Mouse (Mus musculus) urinary bladder, postnatal 14 days (tissue): Measurements from ENCODE around the gene Ankrd34b.
A peak's percentile ranks its signal among the peaks of the same experiment; 100 is the strongest.

Source experiments
- DNase-seq: peaks from one replicate; pipeline ENCODE4 v3.0.0; 2021; ENCODE audit warnings: low spot score

Gene Ankrd34b

GRCm38 (mm10) chr13:92425758-92426264, at the start of gene Ankrd34b:
TSS of gene Ankrd34b (plus strand) at chr13:92425896.
- peak; percentile 13 for DNase-seq

DNA sequence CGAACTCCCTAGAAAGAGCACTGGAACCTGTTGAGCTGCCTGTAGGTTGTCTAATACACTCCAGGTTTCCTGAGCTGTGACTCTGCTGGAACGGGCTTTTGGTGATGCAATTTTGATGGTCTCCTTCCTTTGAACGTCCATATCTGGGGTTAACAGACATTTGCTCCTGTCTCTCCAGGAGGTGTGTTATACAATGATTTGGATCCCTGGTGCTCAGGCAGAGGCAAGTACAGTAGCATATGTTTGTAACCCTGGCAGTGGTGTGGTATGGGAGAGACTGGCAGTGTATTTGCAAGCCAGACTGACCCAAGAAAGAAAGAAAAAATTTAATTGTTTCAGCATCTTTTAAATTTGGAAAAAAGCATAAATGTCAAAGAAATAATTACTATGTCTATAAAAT, 38.3 kb upstream of the Ankrd34b start:
- DNase-seq = no peak

GRCm38 (mm10) chr13:92393047-92393661, 32.5 kb upstream of the Ankrd34b start:
- DNase-seq = no peak

DNA sequence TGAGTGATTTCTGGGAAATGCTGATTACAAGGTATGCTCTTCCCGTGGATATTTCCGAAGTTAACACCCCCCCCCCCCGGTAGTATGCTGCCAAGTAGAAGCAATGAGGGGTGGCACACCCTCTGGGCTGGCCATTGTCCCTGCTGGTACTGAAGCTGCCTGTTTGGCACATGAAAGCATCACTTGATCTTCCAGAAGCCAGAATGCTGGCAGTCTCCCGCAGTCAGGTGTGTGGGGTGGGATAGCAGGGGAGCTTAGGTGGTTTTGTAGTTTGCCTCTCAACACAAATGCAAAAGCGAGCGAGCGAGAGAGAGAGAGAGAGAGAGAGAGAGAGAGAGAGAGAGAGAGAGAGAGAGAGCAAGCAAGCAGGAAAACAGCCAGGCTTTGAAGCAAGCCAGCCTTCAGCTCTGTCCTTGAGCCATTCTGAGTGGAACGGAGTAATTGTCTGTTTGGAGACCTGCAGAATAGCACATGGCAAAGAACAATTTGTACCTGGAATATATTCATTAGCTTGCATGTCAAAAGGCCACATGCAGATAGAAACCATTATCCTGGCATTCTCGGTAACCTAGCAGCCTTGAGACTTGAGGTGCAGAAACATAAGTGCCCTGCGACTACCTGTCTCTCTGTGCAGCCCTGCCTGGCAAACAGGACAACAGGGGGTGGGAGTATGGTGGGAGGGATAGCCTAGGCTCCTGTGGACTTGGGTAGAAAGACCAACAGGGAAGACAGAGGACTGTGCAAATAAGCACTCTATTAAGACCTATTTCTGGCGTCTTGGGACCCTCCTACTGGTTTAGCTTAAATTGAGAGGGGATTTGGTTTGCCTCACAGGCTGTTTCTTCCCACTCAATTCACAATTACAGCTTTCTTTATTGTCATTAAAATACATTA, 27.0 kb upstream of the Ankrd34b start:
- no peak for DNase-seq

- no peak for DNase-seq
These were observed 23.6 kb upstream of the Ankrd34b start for GRCm38 (mm10) chr13:92402063-92402462.

DNA sequence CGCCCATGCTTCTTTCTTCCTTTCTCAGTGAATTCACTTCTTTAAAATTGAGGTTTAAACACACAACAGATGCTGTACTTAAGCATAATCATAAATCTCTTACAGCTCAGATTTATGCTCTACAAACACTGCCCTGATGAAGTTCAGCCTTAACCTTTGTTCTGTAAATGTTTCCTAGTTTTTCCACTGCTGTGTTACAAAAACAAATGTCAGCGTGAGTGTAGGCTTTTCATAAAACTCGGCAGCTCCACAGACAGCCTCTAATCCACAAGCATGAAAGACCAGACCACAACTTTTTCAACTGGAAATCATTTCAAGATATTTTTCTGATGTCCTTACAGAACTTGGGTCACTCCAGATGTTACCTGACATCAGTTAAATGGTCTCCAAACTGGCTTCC, 22.2 kb upstream of the Ankrd34b start:
- no peak for DNase-seq

DNA sequence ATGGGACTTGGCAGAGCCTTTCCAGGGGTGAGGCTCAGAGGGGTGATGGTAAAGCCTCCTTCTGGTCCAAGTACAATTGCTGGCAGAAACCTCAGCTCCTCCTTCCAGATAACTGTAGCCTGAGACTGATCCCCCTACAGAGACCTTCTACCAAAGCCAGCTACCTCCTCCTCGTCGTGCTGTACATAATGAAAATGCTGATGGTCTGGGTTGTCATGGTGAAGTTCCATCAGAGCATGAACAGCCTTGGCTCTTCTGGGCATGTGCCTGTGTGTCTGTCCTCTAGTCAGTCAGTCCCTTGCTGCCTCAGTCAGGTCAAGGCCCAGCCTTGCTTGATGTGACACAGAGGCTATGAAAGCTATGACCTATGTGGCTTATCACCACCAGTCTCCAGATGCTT, 15.2 kb upstream of the Ankrd34b start:
- DNase-seq = no peak

DNA sequence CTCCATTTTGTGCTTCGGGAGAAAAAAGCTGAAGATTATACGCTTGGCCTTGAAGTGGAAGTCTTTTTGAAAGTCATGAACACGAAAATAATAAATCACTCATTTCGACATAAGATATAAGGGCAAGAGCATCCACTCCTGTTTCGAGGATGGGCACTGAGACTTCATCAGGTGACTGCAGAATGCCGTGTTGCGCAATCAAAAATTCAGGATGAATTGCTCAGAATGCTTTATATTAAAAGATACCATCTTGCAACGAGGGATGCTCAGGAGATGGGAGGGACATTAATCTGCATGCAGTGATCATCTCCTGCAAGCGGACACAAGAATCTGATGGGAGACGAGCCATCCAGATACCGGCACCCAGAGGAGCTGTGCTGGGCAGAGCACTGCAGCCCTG, 6.1 kb upstream of the Ankrd34b start:
- DNase-seq = no peak

DNA sequence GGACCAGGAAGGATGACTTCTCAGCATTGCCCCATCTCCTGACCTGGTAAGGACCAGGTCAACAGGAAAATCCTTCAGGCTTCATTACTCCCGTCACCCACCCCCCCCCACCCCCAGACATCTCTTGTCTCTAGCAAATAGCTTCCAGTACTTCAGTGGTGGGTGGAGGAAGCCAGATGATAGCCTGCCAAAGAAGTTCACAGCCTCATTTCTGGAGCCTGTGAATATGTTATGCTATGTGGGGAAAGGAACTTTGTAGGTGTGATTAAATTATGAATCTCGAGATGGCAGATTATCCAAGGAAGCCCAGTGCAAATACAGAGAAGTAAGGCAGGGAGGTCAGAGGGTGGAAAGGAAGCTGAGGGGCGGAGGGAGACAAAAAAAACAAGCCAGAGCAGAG, 2.0 kb upstream of the Ankrd34b start:
- DNase-seq = no peak

DNA sequence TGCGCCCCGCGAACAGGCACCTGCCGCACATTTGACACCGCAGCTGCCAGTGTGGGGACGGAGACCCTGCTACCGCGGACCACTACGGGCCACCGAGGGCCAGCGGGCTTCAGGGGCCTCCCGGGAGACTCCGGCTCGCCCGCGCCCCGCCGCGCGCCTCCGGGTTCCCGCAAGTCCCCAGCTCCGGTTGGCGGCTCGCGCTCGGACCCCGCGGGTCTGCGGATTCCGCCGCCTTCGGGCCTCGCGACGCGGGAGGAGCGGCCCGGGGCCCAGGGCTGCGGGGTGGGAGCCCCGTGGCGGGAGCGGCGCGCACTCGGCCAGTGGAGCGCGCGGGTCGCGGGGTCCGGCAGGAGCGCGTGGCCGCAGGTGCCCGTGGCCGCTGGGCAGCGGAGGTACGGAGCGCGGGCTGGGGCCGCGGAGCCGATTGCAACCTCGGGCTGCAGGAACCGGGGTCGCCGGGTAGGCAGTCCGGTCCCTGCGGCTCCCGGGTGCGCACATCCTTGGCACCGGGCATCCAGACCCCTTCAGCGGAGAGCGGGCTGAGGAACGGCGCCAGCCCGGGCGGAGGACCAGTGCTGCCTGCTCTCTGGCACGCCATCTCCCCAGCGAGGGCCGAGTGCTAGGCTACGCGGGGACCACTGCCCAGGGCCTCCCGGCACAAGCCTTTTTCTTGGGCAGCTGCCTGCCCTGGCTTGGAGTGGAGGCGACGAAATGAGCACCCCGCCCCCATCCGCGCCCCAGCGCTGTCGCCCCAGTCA, 777 bp downstream of the Ankrd34b start:
- no peak for DNase-seq

GRCm38 (mm10) chr13:92427351-92427855, 1.7 kb downstream of the Ankrd34b start:
- DNase-seq = no peak

DNA sequence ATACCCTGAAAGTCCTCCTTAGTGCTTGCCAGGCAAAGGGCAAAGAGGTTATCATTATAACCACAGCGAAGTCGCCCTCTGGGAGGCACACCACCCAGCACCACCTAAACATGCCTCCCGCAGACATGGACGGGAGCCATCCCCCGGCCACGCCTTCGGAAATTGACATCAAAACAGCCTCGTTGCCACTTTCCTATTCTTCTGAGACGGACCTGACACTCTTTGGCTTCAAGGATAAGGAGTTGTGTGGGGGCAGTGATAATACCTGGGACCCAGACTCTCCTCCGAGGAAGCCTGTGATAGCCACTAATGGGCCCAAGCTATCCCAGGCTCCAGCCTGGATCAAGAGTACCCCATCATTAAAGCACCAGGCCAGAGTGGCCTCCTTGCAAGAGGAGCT, 13.0 kb downstream of the Ankrd34b start:
- no peak for DNase-seq

GRCm38 (mm10) chr13:92440286-92440685, 14.6 kb downstream of the Ankrd34b start:
- no peak for DNase-seq

DNA sequence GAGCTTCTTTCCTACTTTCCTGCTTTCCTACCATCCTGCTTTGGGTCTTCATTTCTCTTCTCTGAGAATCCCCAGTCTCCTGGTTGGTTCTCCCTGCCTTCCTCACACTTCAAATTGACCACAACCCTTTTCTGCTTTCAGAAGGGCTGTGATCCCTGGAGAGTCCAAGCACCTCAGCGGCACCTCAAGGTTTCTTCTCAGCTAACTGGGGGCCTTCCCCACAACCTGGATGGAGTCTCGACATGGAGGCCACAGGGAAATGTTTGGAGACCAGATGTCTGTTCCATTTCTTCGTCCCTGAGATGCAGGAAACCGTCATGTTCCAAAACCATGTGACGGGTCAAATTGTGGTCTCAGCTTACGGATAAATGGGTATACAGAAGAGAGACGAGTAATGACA, 21.2 kb downstream of the Ankrd34b start:
- DNase-seq = no peak

GRCm38 (mm10) chr13:92464698-92465097, 39.0 kb downstream of the Ankrd34b start:
- DNase-seq = no peak

GRCm38 (mm10) chr13:92467891-92468290, 42.2 kb downstream of the Ankrd34b start:
- DNase-seq = no peak

- no peak for DNase-seq
These were observed 43.7 kb downstream of the Ankrd34b start for GRCm38 (mm10) chr13:92469381-92469780.

- no peak for DNase-seq
These were observed 44.5 kb downstream of the Ankrd34b start for GRCm38 (mm10) chr13:92470151-92470550.

DNA sequence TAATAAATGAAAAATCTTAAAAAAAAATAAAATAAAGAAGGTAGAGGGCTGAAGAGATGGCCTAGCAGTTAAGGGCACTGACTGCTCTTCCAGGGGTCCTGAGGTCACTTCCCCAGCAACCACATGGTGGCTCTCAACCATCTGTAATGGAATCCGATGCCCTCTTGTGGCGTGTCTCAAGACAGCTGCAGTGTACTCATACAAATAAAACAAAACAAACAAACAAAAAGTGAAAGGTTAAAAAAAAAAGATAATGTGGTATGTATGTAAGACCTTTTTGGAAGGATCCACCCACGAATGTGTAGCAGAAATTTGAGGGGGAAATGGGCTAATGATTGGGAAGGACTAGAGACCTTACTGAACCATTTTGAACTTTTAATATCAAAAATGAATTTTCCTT, 57.7 kb downstream of the Ankrd34b start:
- DNase-seq = peak; percentile 44

- DNase-seq = peak; percentile 90
These were observed 58.3 kb downstream of the Ankrd34b start, which contains the start of gene Fam151b for GRCm38 (mm10) chr13:92483852-92484463. TSS of gene Fam151b (minus strand) at chr13:92484015.

GRCm38 (mm10) chr13:92490817-92491216, 65.1 kb downstream of the Ankrd34b start:
- no peak for DNase-seq
